Mouse (Mus musculus): ENCODE data around the gene Cacna1c.

DNA sequence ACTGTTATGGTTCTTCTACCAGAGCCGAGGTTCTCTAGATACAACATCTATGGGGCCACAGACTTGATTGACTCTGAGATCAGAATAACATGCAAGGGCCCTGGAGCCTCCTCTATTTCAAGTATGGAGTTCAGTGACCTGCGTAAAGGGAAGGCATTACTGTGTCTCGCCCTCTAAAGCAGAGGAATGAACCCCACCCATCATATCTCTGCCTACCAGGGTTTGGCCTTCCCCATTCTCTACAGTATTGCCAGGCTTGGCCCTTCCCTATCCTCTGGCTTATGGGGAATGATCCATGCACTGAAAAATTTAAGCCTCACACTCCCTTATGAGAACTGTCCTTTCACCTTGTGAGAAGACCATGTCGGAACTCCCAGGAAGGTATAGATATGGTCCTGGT is 198.8 kb downstream of the Cacna1c start:
- TF ChIP-seq EP300 (IDR thresholded peaks at IDR 0.05; ENCODE audit: insufficient read depth, low read depth, low read length) (no peak), POLR2A (IDR thresholded peaks at IDR 0.05; ENCODE audit: insufficient read depth, low read length) (no peak), CTCF (IDR thresholded peaks at IDR 0.05; ENCODE audit: low read depth, low read length) (no peak)

Data from ES-Bruce4 (cell line).